Mouse (Mus musculus) kidney, postnatal 0 days (tissue): ENCODE data around the gene Ly6g6d. TPM values are rescaled to one million over a fixed set of nuclear protein-coding genes. Genes with fewer than 3 reads are reported as not detected.
"Not testable (repeated sequence)": the region's sequence is repeated elsewhere in the genome, so short reads cannot be mapped to it uniquely, and the experiment has no call there.

Source experiments
- ATAC-seq: fragments of 200-750 bp; cut with Nextera tagmentation; replicated peaks from 2 replicates; pipeline ENCODE4 v1.8.0; 2017; ENCODE audit warnings: low read depth, moderate number of reproducible peaks, moderate TSS enrichment, moderate library complexity; ENCODE audit not compliant: low FRiP score
- DNase-seq: peaks from one replicate; pipeline ENCODE4 v3.0.0-alpha.2; 2016; ENCODE audit warnings: low spot score
- H3K27ac ChIP-seq: fragments of 300-500 bp; sonication (generic); 2 replicates; pipeline ENCODE4 v1.5.1; 2014; ENCODE audit warnings: mild to moderate bottlenecking
- H3K27me3 ChIP-seq: fragments of 300-500 bp; sonication (generic); 2 replicates; pipeline ENCODE4 v1.6.1; 2014; ENCODE audit warnings: low read length, mixed read lengths; ENCODE audit not compliant: insufficient read depth
- H3K36me3 ChIP-seq: fragments of 300-500 bp; sonication (generic); 2 replicates; pipeline ENCODE4 v1.6.1; 2014; ENCODE audit warnings: low read length, mixed read lengths; ENCODE audit not compliant: insufficient read depth
- H3K4me1 ChIP-seq: fragments of 300-500 bp; sonication (generic); replicated peaks from 2 replicates; pipeline ENCODE4 v1.6.1; 2014; ENCODE audit warnings: antibody characterized with exemption, low read length, mixed read lengths; ENCODE audit not compliant: insufficient read depth
- H3K4me2 ChIP-seq: fragments of 300-500 bp; sonication (generic); 2 replicates; pipeline ENCODE4 v1.6.1; 2014; ENCODE audit warnings: mild to moderate bottlenecking, low read length, moderate library complexity, mixed read lengths
- H3K4me3 ChIP-seq: fragments of 300-500 bp; sonication (generic); replicated peaks from 2 replicates; pipeline ENCODE4 v1.5.1; 2014; ENCODE audit warnings: low read depth, low read length
- H3K9ac ChIP-seq: fragments of 300-500 bp; sonication (generic); 2 replicates; pipeline ENCODE4 v1.6.1; 2014; ENCODE audit warnings: low read depth, low read length
- H3K9me3 ChIP-seq: fragments of 300-500 bp; sonication (generic); replicated peaks from 2 replicates; pipeline ENCODE4 v1.6.1; 2016; ENCODE audit warnings: low read length, inconsistent platforms, mixed read lengths
- CTCF ChIP-seq: IDR thresholded peaks from 2 replicates; pipeline ENCODE4 v1.5.1; 2016; ENCODE audit warnings: antibody characterized with exemption, low read depth, mild to moderate bottlenecking, moderate library complexity
- WGBS: fragments of 180-500 bp; shearing (Covaris S2); extraction: QIAGEN DNeasy Blood & Tissue Kit; methylation state at CpG from one replicate; pipeline ENCODE4 v1.1.7; 2014; 5-methylcytosine and 5-hydroxymethylcytosine counted together
- polyA plus RNA-seq: library from polyadenylated mRNA; unstranded; fragments of >200 nt; fragmentation: Nextera tagmentation; extraction: Ambion mirVana; gene quantifications from 2 replicates; pipeline ENCODE4 v1.2.1, GENCODE M21; 2015

The Ly6g6d gene
- polyA plus RNA-seq, 1 experiment from 2014 or later, result 7.6 TPM

- no peak overlapping the region for H3K4me3 ChIP-seq
- WGBS, result 83% methylated on average over 11 of the region's 11 CpGs
- no peak overlapping the region for H3K4me2 ChIP-seq
- no peaks in the 10 kb centered on the region for H3K9me3 ChIP-seq
- DNase-seq (no peak), ATAC-seq (no peak)
- no peaks in the 10 kb centered on the region for H3K36me3 ChIP-seq
- H3K4me1 ChIP-seq, result no peaks in the 10 kb centered on the region
- H3K27me3 ChIP-seq, result no peaks in the 10 kb centered on the region
- no peak for TF ChIP-seq CTCF
- no peak overlapping the region for H3K27ac ChIP-seq
- no peak overlapping the region for H3K9ac ChIP-seq
Observed at GRCm38 (mm10) chr17:35039121-35039873, 38.6 kb downstream of the Ly6g6d start.

GRCm38 (mm10) chr17:35034896-35035295 lies 43.0 kb downstream of the Ly6g6d start:
- H3K27ac ChIP-seq, result no peak overlapping the region
- H3K4me2 ChIP-seq, result no peak overlapping the region
- 60% methylated on average over 6 of the region's 6 CpGs for WGBS
- no peaks in the 10 kb centered on the region for H3K27me3 ChIP-seq
- no peaks in the 10 kb centered on the region for H3K4me1 ChIP-seq
- no peak overlapping the region for H3K9ac ChIP-seq
- no peak for TF ChIP-seq CTCF
- DNase-seq (no peak), ATAC-seq (no peak)
- no peaks in the 10 kb centered on the region for H3K36me3 ChIP-seq
- no peaks in the 10 kb centered on the region for H3K9me3 ChIP-seq
- H3K4me3 ChIP-seq, result no peak overlapping the region

GRCm38 (mm10) chr17:35033703-35034102 lies 44.2 kb downstream of the Ly6g6d start:
- H3K27me3 ChIP-seq, H3K27ac ChIP-seq, H3K4me3 ChIP-seq, ATAC-seq, H3K4me2 ChIP-seq, H3K4me1 ChIP-seq, DNase-seq, H3K36me3 ChIP-seq, H3K9ac ChIP-seq, H3K9me3 ChIP-seq: not testable (repeated sequence)
- WGBS, result 56% methylated on average over 1 of the region's 1 CpGs

- no peak for ATAC-seq
- H3K9me3 ChIP-seq, result no peaks in the 10 kb centered on the region
- no peak for TF ChIP-seq CTCF
- H3K36me3 ChIP-seq, result no peaks in the 10 kb centered on the region
- H3K27ac ChIP-seq, result no peak overlapping the region
- H3K4me2 ChIP-seq, result no peak overlapping the region
- 71% methylated on average over 8 of the region's 8 CpGs for WGBS
- H3K4me1 ChIP-seq, result no peaks in the 10 kb centered on the region
- DNase-seq, result no peak
- no peaks in the 10 kb centered on the region for H3K27me3 ChIP-seq
- H3K9ac ChIP-seq, result no peak overlapping the region
- no peak overlapping the region for H3K4me3 ChIP-seq
Observed at GRCm38 (mm10) chr17:35032323-35032870, 45.5 kb downstream of the Ly6g6d start.

- no peak for DNase-seq
- ATAC-seq, result no peak
- Histone ChIP-seq H3K4me2 (no peak overlapping the region), H3K4me1 (no peaks in the 10 kb centered on the region), H3K9ac (no peak overlapping the region), H3K4me3 (no peak overlapping the region), H3K27ac (no peak overlapping the region), H3K27me3 (no peaks in the 10 kb centered on the region), H3K9me3 (no peaks in the 10 kb centered on the region), H3K36me3 (no peaks in the 10 kb centered on the region)
- WGBS, result 83% methylated on average over 7 of the region's 7 CpGs
- TF ChIP-seq CTCF, result no peak
Observed at GRCm38 (mm10) chr17:35031880-35032279, 46.0 kb downstream of the Ly6g6d start.

- H3K27me3 ChIP-seq, result no peaks in the 10 kb centered on the region
- no peak overlapping the region for H3K9ac ChIP-seq
- 87% methylated on average over 11 of the region's 11 CpGs for WGBS
- H3K4me3 ChIP-seq, result no peak overlapping the region
- DNase-seq (no peak), ATAC-seq (no peak)
- no peak for TF ChIP-seq CTCF
- H3K27ac ChIP-seq, result no peak overlapping the region
- no peaks in the 10 kb centered on the region for H3K4me1 ChIP-seq
- H3K36me3 ChIP-seq, result no peaks in the 10 kb centered on the region
- no peaks in the 10 kb centered on the region for H3K9me3 ChIP-seq
- no peak overlapping the region for H3K4me2 ChIP-seq
Observed at GRCm38 (mm10) chr17:35031272-35031671, 46.6 kb downstream of the Ly6g6d start.
